Mouse (Mus musculus): ENCODE measurements around the gene Tirap.

DNA sequence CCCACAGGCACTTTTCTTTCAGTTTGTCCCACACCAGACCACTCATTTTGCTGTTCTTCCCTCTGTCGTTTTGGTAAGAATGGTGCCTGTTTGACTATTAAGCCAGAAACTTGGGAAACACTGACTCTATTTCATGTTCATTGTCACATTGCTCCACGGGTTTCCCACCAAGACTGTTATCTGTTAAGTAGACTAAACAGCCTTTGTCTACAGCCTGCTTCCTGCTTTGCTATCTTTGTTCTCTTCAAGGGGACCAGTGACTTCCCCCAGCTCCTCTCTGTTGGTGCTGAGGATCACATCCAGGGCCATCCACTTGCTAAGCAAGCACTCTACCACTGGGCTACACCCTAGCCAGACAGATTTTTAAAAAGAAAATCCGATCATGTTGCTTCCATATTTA lies 3.4 kb upstream of the Tirap start:
- TF ChIP-seq POLR2A (IDR thresholded peaks at IDR 0.05; ENCODE audit: borderline replicate concordance, extremely low read depth, insufficient read depth, insufficient read length, poor library complexity, severe bottlenecking) = no peak
- no peak for TF ChIP-seq CTCF (IDR thresholded peaks at IDR 0.05; ENCODE audit: borderline replicate concordance, extremely low read depth, insufficient read depth, insufficient read length)
